Mouse (Mus musculus): ENCODE measurements around the gene Tas2r102. TPM values are rescaled to one million over a fixed set of nuclear protein-coding genes. Genes with fewer than 3 reads are reported as not detected.

Tas2r102 gene
- total RNA-seq (2014; rRNA removed) (not detected in 2 replicates), polyA plus RNA-seq (2012; rRNA removed) (not detected in 2 replicates)

DNA sequence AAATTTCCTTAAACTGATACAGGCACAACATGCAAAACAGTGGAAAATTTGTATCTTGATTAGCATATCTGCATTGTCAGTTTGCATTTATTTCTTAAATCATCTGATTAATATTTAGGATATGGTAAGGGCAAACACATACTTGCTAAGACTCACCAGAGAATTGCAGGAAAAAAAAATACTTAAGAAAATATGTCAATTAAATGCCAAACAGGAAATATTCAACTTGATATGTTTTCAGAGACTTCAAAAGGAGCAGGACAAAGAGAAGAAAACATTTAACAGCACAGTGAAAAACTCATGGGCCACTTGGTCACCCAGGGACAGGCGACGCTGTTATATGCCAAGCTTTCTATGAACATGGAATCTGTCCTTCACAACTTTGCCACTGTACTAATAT is at the start of gene Tas2r102:
Tas2r102 (plus strand) TSS at position 301 of the 400 bp plus-strand sequence.
- no peak within 1 kb of the TSS for H3K9ac ChIP-seq (ENCODE audit: low read depth, low read length)
- DNase-seq (ENCODE audit: extremely low read depth, low read depth, low spot score), result no peak
- no peaks in the 10 kb centered on the region for H3K79me2 ChIP-seq (ENCODE audit: control insufficient read depth, insufficient read depth, low read length)
- no peaks in the 10 kb centered on the region for H3K4me1 ChIP-seq (ENCODE audit: control insufficient read depth, insufficient read depth, low read length)
- H3K27ac ChIP-seq (replicated peaks; ENCODE audit: insufficient read depth, low read depth, low read length), result no peak within 1 kb of the TSS
- H3K4me3 ChIP-seq (ENCODE audit: insufficient read depth, low read depth, low read length), result no peak within 1 kb of the TSS
- no peaks in the 10 kb centered on the region for H3K27me3 ChIP-seq (ENCODE audit: control insufficient read depth, insufficient read depth, low read length)
- no peak for TF ChIP-seq CTCF (IDR thresholded peaks at IDR 0.05; ENCODE audit: low read depth, low read length)
- TF ChIP-seq POLR2A (IDR thresholded peaks at IDR 0.05; ENCODE audit: extremely low read depth, insufficient read depth, low read length), result no peak
- WGBS, result 92% methylated on average over 2 of the region's 2 CpGs
- H3K36me3 ChIP-seq (ENCODE audit: control insufficient read depth, insufficient read depth, low read length), result no peaks in the 10 kb centered on the region

DNA sequence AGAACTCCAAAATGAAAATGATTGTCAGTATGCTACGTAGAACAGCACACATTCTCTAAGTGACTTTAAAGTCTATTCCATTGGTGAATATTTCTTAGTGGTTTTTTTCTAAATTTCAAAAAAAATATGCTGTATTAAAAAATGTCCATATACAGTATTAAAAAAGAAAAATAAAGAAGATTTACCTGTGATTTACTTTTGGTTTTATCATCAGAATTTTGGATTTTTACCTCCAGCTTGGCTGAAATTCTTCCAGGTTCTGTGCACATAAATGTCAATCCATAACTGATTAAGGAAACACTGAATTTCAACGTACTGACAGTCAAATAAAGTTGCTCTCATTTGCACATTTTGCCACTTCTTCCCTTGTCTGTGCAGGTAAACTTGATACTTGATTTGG is 24.0 kb upstream of the Tas2r102 start, which contains the start of gene Tas2r115:
Tas2r115 (minus strand) TSS at position 101 of the 400 bp plus-strand sequence.
- Histone ChIP-seq H3K79me2 (ENCODE audit: control insufficient read depth, insufficient read depth, low read length) (no peaks in the 10 kb centered on the region), H3K4me3 (ENCODE audit: insufficient read depth, low read depth, low read length) (no peak within 1 kb of the TSS), H3K36me3 (ENCODE audit: control insufficient read depth, insufficient read depth, low read length) (no peaks in the 10 kb centered on the region), H3K27me3 (ENCODE audit: control insufficient read depth, insufficient read depth, low read length) (no peaks in the 10 kb centered on the region), H3K9ac (ENCODE audit: low read depth, low read length) (no peak within 1 kb of the TSS), H3K4me1 (ENCODE audit: control insufficient read depth, insufficient read depth, low read length) (no peaks in the 10 kb centered on the region), H3K27ac (replicated peaks; ENCODE audit: insufficient read depth, low read depth, low read length) (no peak within 1 kb of the TSS)
- TF ChIP-seq CTCF (IDR thresholded peaks at IDR 0.05; ENCODE audit: low read depth, low read length) (no peak), POLR2A (IDR thresholded peaks at IDR 0.05; ENCODE audit: extremely low read depth, insufficient read depth, low read length) (no peak)
- WGBS, result 59% methylated on average over 2 of the region's 2 CpGs
- no peak for DNase-seq (ENCODE audit: extremely low read depth, low read depth, low spot score)

DNA sequence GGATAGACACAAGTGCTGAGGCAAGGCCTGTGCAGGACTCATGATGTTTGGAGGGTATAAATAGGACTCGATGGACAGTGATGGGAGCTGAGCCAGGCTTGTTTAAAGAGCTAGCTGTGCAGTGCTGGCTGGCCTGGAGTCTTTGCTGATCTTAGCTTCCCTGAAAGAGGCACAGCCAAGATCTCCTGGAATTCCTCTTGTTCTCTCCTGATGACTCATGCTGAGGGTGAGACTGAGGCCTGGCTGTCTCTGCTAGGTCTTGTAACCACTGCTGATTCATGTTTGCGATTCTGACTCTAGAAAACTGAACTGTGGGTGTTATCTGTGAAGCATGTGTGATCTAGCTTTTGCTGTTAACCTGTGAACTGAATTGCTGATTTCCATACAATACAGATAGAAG is 11.7 kb upstream of the Tas2r102 start:
- Histone ChIP-seq H3K36me3 (ENCODE audit: control insufficient read depth, insufficient read depth, low read length) (no peaks in the 10 kb centered on the region), H3K79me2 (ENCODE audit: control insufficient read depth, insufficient read depth, low read length) (no peaks in the 10 kb centered on the region), H3K4me3 (ENCODE audit: insufficient read depth, low read depth, low read length) (no peak overlapping the region), H3K27me3 (ENCODE audit: control insufficient read depth, insufficient read depth, low read length) (no peaks in the 10 kb centered on the region), H3K27ac (replicated peaks; ENCODE audit: insufficient read depth, low read depth, low read length) (no peak overlapping the region), H3K4me1 (ENCODE audit: control insufficient read depth, insufficient read depth, low read length) (no peaks in the 10 kb centered on the region), H3K9ac (ENCODE audit: low read depth, low read length) (no peak overlapping the region)
- 72% methylated on average over 2 of the region's 2 CpGs for WGBS
- TF ChIP-seq CTCF (IDR thresholded peaks at IDR 0.05; ENCODE audit: low read depth, low read length) (no peak), POLR2A (IDR thresholded peaks at IDR 0.05; ENCODE audit: extremely low read depth, insufficient read depth, low read length) (no peak)
- no peak for DNase-seq (ENCODE audit: extremely low read depth, low read depth, low spot score)

DNA sequence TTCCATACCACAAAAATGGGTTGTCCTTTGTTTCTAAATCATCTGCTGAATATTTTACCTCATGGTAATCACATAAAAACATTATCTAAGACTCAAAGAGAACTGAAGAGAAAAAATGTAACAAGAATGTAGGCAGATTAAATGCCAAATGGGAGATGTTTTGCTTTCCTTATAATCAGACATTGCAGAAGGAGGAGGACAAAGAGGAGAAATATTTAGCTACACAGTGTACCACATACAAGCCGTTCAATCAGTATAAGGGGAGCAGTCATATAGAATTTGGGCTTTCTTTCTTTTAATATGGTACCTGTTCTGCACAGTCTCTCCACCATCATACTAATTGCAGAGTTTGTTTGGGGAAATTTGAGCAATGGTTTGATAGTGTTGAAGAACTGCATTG is 7.5 kb upstream of the Tas2r102 start, which contains the start of gene Tas2r124:
Tas2r124 (plus strand) TSS at position 301 of the 400 bp plus-strand sequence.
- Histone ChIP-seq H3K79me2 (ENCODE audit: control insufficient read depth, insufficient read depth, low read length) (no peaks in the 10 kb centered on the region), H3K27ac (replicated peaks; ENCODE audit: insufficient read depth, low read depth, low read length) (no peak within 1 kb of the TSS), H3K4me1 (ENCODE audit: control insufficient read depth, insufficient read depth, low read length) (no peaks in the 10 kb centered on the region), H3K9ac (ENCODE audit: low read depth, low read length) (no peak within 1 kb of the TSS), H3K4me3 (ENCODE audit: insufficient read depth, low read depth, low read length) (no peak within 1 kb of the TSS), H3K27me3 (ENCODE audit: control insufficient read depth, insufficient read depth, low read length) (no peaks in the 10 kb centered on the region), H3K36me3 (ENCODE audit: control insufficient read depth, insufficient read depth, low read length) (no peaks in the 10 kb centered on the region)
- WGBS, result 71% methylated on average over 1 of the region's 1 CpGs
- TF ChIP-seq POLR2A (IDR thresholded peaks at IDR 0.05; ENCODE audit: extremely low read depth, insufficient read depth, low read length), result no peak
- no peak for TF ChIP-seq CTCF (IDR thresholded peaks at IDR 0.05; ENCODE audit: low read depth, low read length)
- DNase-seq (ENCODE audit: extremely low read depth, low read depth, low spot score), result no peak

DNA sequence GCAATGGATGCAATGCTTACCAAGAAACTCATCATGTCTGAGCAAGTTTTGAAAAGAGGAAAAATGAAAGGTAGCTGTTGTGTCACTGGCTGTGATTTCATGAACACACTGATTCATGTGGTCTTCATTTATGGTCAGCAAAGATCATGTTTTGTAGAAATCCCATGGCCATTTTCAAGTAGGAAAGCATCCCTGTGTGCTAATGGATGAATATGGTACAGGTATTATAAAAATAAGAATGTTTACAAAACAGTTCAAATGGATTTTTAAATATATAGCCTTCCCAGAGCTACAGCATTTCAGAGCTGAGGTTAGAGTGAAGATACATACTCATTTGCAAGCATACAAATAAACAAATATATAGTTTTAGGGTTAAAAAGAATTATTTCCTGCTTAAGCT is 16.1 kb downstream of the Tas2r102 start, which contains the start of gene Tas2r136:
Tas2r136 (minus strand) TSS at position 101 of the 400 bp plus-strand sequence.
- H3K79me2 ChIP-seq (ENCODE audit: control insufficient read depth, insufficient read depth, low read length), result no peaks in the 10 kb centered on the region
- no peaks in the 10 kb centered on the region for H3K4me1 ChIP-seq (ENCODE audit: control insufficient read depth, insufficient read depth, low read length)
- no peak within 1 kb of the TSS for H3K4me3 ChIP-seq (ENCODE audit: insufficient read depth, low read depth, low read length)
- TF ChIP-seq POLR2A (IDR thresholded peaks at IDR 0.05; ENCODE audit: extremely low read depth, insufficient read depth, low read length) (no peak), CTCF (IDR thresholded peaks at IDR 0.05; ENCODE audit: low read depth, low read length) (no peak)
- no peak within 1 kb of the TSS for H3K27ac ChIP-seq (replicated peaks; ENCODE audit: insufficient read depth, low read depth, low read length)
- H3K36me3 ChIP-seq (ENCODE audit: control insufficient read depth, insufficient read depth, low read length), result no peaks in the 10 kb centered on the region
- no peak for DNase-seq (ENCODE audit: extremely low read depth, low read depth, low spot score)
- H3K9ac ChIP-seq (ENCODE audit: low read depth, low read length), result no peak within 1 kb of the TSS
- H3K27me3 ChIP-seq (ENCODE audit: control insufficient read depth, insufficient read depth, low read length), result no peaks in the 10 kb centered on the region

DNA sequence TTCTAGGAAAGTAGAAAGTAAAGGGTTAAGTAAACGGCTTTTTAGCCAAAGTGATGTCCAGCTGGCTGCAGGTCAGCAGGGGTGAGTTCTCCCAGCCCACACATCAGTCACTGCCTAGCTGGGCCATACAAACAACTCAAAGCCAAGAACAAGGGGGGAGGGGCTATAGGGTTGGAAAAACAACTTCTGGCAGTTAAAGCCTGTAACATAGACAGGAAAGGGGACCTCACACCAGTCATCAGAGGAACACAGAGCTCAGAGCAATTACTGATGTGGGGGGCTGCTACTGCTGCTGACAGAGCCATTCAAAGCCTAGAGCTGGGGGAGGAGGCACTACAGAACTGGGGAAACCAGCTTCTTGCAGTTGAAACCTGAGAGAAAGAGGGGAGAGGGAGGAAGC is 33.5 kb downstream of the Tas2r102 start:
- WGBS, result 9% methylated on average over 1 of the region's 1 CpGs
- no peak overlapping the region for H3K9ac ChIP-seq (ENCODE audit: low read depth, low read length)
- no peaks in the 10 kb centered on the region for H3K27me3 ChIP-seq (ENCODE audit: control insufficient read depth, insufficient read depth, low read length)
- H3K36me3 ChIP-seq (ENCODE audit: control insufficient read depth, insufficient read depth, low read length), result no peaks in the 10 kb centered on the region
- H3K4me1 ChIP-seq (ENCODE audit: control insufficient read depth, insufficient read depth, low read length), result no peaks in the 10 kb centered on the region
- no peak overlapping the region for H3K27ac ChIP-seq (replicated peaks; ENCODE audit: insufficient read depth, low read depth, low read length)
- no peak for TF ChIP-seq POLR2A (IDR thresholded peaks at IDR 0.05; ENCODE audit: extremely low read depth, insufficient read depth, low read length)
- no peak for TF ChIP-seq CTCF (IDR thresholded peaks at IDR 0.05; ENCODE audit: low read depth, low read length)
- no peak for DNase-seq (ENCODE audit: extremely low read depth, low read depth, low spot score)
- H3K4me3 ChIP-seq (ENCODE audit: insufficient read depth, low read depth, low read length), result no peak overlapping the region
- no peaks in the 10 kb centered on the region for H3K79me2 ChIP-seq (ENCODE audit: control insufficient read depth, insufficient read depth, low read length)

All from liver, adult 2 months (tissue).